Comparison of ENCODE assay signal across 19 mouse cellular contexts in the genomic region with DNA sequence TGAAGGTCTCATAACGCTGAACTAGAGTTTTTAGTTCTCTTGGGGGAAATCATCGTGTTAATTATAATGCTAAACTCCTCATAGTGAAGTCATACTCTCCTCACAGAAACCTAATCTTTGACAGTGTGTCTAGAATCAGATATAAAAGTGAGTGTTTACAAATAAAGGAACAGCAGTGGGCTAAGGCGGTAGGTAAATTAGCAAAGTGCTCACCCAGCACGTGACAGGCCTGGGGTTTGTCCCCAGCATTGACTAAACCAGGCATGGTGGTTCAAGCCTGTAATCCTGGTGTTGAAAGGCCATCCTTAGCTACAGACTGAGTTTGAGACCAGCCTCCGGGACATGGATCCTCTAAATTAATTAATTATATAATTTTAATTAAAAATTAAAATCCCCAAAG.
"Had no signal": no experiment of that assay in that cellular context is flagged by ENCODE, and none has a peak within 500 bp of the region (broad histone marks: within the 10 kb centered on the region; RNA-seq: fewer than 3 reads in every experiment).

No protein-coding gene starts in this region.

- DNase-seq: liver, postnatal 0 days; lung, adult 2 months; lung, postnatal 14 days; lung, postnatal 36 days; retina, postnatal 1 day; spleen, adult 18-20 months; thymus, adult 18-20 months; thymus, postnatal 14 days; thymus, postnatal 36 days had no signal

- H3K4me3 ChIP-seq: liver, embryonic 15.5 days; lung, embryonic 15.5 days; megakaryocyte, embryonic 14.5 days; midbrain, embryonic 13.5 days; myocyte; neural tube, embryonic 13.5 days; neural tube, embryonic 15.5 days had no signal

- H3K27ac ChIP-seq: liver, embryonic 15.5 days; lung, embryonic 15.5 days; macrophage; midbrain, embryonic 13.5 days; neural tube, embryonic 13.5 days; neural tube, embryonic 15.5 days had no signal

- ATAC-seq: liver, postnatal 0 days; lung, postnatal 0 days; midbrain, embryonic 13.5 days; midbrain, embryonic 16.5 days had no signal
